Mouse (Mus musculus): Measurements from ENCODE around the gene Ppp1r2.
A peak's percentile ranks its signal among the peaks of the same experiment; 100 is the strongest.
"Not testable (repeated sequence)": the region's sequence is repeated elsewhere in the genome, so short reads cannot be mapped to it uniquely, and the experiment has no call there.

Gene Ppp1r2

DNA sequence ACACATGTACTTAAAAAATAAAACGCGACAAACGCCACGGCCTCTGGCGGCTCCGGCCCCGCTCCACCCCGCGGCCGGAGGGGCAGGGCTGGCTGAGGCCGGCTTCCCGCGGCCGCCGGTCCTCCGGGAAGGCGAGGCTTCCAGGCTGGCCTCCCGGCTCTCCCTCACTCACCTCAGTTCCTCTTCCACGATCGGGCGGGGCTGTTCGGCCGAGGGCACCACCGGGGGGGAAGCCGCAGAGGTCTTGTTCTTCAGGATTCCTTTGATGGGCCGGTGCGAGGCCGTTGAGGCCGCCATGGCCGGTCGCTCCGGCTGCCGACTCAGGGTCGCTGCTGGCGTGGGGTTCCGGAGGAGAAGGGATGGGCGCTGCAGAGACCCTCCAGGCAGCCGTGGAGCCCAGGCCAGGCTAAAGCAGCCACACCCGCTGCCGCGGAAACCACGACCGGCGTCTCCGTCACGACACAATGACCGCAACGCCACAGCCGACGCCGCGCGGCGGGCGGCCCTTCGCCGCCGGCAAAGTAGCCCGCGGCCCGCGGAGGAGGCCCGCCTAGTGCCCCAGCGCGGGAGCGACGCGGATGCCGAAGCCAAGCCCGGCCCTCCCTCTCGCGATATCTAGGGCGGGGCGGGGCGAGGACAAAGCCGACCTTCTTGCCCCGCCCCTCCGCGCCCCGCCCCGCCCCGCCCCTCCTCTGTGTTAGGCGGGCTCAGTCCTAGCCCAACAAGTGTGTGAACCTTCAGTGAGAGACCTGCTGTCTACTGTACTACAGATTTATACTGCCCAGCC, at the start of gene Ppp1r2:
Gene Ppp1r2, minus strand, starts transcription at position 604 of the 787 bp plus-strand sequence.
- DNase-seq (ENCODE audit: low spot score in 2 of 2), result peak; percentile 91

DNA sequence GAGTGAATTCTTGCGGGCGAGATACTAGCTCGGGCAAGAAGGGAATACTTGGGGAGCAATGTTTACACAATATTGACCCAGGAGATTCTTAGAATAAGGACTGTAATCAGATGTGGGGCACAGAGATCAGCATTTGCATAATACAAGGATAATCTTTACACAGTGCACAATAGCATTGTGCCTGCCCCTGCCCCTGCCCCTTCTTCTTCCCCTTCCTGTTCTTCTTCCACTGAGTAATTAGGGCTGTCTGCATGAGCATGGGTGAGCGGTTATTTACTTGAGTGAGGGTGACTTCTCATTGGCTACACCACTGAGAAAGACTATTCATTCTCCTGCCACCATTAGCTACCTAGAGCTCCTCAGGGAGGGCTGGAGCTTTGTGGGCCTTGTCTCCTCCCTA, 46.4 kb upstream of the Ppp1r2 start:
- DNase-seq (ENCODE audit: low spot score in 2 of 2), result no peak

DNA sequence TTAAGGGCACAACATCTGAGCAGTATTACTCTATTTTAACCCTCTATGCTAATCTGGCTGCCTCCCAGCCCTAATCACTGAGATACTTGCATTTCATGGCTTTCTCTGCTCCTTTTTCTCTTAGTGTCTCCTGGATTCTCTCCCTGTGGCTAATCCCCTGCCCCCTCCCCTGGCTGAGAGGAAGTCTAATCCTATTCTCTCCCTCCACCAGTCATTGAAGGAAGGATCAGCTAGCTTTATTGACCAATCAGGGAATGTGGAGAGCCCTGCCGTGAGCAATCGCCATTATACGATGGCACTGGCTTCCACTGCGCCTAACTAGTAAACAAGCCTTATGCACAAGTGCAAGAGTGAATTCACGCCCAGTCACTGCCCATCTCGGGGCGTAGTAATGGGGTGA, 45.9 kb upstream of the Ppp1r2 start:
- no peak for DNase-seq (ENCODE audit: low spot score in 2 of 2)

DNA sequence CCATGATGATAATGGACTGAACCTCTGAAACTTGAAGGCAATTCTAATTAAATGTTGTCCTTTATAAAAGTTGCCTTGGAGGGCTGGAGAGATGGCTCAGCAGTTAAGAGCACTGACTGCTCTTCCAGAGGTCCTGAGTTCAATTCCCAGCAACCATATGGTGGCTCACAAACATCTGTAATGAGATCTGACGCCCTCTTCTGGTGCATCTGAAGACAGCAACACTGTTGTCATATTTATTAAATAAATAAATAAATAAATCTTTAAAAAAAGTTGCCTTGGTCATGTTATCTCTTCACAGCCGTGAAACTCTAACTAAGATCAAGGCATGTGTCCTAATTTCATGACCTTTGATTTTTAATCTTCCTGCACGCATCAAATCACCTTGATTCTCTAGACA, 44.6 kb upstream of the Ppp1r2 start:
- DNase-seq (ENCODE audit: low spot score in 2 of 2), result not testable (repeated sequence)

GRCm38 (mm10) chr16:31319316-31319715, 44.2 kb upstream of the Ppp1r2 start:
- peak in 1 of 2 experiments; percentile 33 for DNase-seq (ENCODE audit: low spot score in 2 of 2)

DNA sequence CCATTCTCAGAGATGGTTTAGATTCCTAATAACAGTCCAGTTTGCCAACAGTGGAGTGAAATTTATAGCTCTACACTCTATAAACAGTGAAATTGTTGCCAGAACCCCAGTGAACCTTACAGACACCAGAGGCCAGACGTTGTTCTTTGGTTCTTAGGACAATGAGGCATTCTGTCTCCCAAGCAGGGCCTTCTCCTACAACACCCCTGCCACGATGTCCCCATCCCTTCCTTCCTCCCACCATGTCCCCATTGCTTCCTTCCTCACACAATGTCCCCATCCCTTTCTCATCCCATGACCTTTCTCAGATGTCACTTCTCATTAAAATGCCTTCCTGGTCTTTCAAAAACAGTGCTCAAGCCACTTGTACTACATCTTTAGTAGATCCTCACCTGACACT, 43.3 kb upstream of the Ppp1r2 start:
- DNase-seq (ENCODE audit: low spot score in 2 of 2), result no peak

- peak; percentile 85 to 89 for DNase-seq (ENCODE audit: low spot score in 2 of 2)
Observed at GRCm38 (mm10) chr16:31316246-31317143, 41.4 kb upstream of the Ppp1r2 start.

DNA sequence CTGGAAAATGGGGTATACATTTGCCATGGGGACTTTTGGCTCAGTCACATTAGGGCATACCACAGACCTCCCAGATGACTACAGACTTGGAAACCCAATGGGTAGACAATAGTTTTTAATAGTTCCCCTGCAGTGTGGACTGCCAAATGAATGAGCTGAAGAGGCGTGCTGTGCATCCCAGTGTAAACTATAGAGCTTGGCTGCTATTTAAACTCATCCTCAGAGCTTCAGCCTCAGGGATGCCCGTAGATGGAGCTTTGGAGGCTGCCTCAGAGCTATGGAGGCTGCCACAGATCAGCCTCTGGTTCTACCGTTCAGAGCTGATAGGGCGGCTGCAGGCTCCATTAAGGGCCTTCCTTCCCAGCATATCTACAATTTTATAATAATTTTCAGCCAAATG, 40.2 kb upstream of the Ppp1r2 start:
- DNase-seq (ENCODE audit: low spot score in 2 of 2), result no peak

- DNase-seq (ENCODE audit: low spot score in 2 of 2), result no peak
Observed at GRCm38 (mm10) chr16:31314497-31315233, 39.6 kb upstream of the Ppp1r2 start, which contains the start of gene Apod. Gene Apod, minus strand, starts transcription at chr16:31314808.

DNA sequence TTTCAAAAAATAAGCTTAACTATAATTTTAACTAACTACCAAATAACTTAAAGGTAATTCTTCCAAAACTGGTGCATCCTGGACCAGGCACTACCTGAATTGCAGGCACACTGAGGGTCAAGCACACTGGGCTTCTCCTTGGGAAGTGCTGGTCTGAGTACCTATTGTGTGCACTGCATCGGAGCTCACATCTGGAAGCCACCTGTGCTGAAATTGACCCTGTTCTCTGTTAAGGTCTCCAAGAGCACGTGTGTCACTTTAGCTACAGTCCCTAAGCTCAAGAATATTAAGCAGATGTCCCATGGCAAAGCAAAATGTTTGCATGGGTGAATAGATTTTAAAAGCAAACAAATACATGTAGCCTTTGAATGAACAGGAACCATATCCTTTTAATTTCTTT, 38.5 kb upstream of the Ppp1r2 start:
- DNase-seq (ENCODE audit: low spot score in 2 of 2), result no peak

DNA sequence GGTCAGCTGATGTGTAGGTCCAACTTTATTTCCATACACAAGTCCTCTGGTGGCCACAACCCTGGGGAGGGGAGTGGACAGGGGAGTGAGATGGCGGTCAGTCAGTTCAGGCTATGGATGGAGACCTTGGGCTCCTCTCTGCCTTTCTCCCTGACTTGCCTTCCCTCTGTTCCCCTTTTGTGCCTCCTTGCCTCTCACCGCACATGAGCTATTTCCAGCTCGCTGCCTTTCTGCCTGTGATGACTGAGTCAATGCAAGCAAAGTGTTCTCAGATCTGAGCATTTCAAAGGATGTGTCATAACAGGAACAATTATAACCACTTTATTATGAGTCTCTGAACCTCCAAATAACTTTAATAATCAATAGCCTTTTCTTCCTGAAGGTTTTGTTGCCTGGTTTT, 37.2 kb upstream of the Ppp1r2 start:
- no peak for DNase-seq (ENCODE audit: low spot score in 2 of 2)

DNA sequence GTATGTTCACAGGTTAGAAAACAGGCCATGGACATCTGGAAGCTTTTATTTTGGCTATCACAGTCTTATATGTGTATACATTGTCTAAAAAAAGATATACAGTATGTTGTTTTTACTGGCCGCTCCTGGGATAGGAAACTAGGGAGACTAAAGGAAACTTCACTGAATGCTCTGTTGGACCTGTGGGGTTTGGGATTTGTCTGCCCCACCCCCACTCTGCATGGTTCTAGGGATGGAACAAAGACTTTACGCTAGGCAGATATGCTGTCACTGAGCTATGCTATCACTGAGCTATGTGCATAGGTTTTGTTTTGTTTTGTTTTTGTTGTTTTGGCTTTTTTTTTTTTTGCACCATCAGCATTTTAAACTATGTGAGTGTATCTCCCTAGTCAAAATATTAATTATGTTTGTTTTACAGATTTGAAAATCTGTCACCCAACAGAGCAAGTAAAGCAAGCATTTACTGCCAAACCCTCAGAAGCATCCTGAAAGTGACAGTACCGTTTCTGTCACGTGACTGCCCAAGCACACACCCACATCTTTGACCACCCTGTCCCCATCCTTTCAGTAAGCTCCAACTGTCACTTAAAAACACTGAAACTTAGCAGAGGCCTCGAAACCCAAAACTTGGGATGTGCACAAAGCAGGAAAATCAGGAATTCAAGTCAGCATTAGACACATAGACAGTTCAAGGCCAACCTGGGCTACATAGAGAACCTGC, 30.3 kb upstream of the Ppp1r2 start:
- no peak for DNase-seq (ENCODE audit: low spot score in 2 of 2)

DNA sequence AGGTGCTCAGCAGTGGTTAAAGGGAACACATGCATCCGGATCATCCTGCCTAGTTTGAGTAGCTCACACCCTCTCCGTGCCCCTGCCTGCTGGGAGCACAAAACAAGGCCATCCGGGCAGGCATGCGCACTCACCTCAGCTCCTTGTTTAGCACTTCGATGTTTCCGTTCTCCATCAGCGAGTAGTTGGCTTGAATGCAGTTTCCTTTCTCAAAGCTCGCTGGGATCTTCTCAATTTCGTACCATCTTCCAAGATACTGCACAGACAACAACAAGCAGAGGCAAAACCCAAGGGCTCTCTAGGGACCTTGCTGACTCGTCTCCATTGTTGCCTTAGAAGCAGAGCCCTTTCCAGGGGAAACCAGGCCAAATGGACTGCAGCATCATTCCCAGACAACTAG, 28.2 kb upstream of the Ppp1r2 start:
- peak; percentile 61 to 77 for DNase-seq (ENCODE audit: low spot score in 2 of 2)

- no peak for DNase-seq (ENCODE audit: low spot score in 2 of 2)
Observed at GRCm38 (mm10) chr16:31300883-31301532, 25.9 kb upstream of the Ppp1r2 start.

GRCm38 (mm10) chr16:31300467-31300866, 25.4 kb upstream of the Ppp1r2 start:
- no peak for DNase-seq (ENCODE audit: low spot score in 2 of 2)

DNA sequence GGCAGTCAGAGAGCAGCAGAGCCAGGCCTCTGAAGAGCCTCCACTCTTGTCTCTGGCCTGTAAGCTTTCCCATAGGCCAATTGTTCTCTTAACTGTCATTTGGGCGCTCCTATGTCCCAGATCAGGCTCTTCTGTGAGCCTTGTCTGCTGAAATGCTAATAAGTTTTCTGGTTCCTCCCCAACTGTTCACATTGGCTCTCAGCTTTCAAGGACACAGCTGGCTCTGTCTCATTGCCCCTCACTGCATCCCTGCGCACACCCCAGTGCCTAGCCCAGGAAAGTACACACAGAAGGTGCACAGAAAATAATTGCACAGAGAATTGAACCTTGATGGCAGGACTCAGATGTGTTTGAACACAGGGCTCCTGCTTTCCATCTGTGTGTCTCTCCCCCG, 24.9 kb upstream of the Ppp1r2 start:
- no peak for DNase-seq (ENCODE audit: low spot score in 2 of 2)

DNA sequence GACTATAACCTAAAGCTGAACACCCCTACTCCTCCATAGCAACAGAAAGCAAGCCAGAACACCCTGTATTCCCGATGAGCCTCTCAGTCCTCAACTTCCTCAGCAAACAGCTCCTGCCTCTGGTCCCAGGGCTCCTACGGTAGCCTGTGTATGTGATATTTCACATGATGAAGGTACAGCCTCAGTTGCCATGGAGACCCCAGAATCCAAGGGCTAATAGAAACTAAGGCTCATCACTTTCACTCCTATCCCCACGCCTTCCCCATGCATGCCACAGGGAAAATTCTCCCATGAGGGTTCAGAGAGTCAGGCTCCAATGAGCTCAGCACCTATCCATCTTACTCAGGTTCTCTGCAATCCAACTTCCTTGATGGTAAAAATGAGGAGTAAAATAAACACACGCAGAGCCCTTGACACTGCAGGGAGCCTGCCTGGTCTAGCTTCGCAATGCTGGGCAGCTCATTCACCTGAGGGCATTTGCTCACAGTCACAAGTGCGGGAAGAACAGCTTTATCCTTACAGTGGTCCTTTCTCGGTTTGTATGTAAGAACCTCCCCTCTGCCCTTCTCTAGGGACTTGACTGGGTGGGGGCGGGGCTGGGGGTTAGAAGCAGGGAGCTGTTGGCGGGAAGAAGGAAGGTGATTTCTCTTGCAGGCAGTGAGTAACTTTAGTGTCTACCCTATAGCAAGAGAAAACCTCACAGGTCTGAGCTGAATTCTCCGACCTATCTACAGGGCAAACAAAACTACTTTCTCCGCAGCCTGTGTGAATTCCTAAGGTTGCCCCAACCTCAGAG, 24.3 kb upstream of the Ppp1r2 start:
- no peak for DNase-seq (ENCODE audit: low spot score in 2 of 2)

- no peak for DNase-seq (ENCODE audit: low spot score in 2 of 2)
Observed at GRCm38 (mm10) chr16:31297113-31297512, 22.0 kb upstream of the Ppp1r2 start.

- no peak for DNase-seq (ENCODE audit: low spot score in 2 of 2)
Observed at GRCm38 (mm10) chr16:31293761-31294160, 18.7 kb upstream of the Ppp1r2 start.

DNA sequence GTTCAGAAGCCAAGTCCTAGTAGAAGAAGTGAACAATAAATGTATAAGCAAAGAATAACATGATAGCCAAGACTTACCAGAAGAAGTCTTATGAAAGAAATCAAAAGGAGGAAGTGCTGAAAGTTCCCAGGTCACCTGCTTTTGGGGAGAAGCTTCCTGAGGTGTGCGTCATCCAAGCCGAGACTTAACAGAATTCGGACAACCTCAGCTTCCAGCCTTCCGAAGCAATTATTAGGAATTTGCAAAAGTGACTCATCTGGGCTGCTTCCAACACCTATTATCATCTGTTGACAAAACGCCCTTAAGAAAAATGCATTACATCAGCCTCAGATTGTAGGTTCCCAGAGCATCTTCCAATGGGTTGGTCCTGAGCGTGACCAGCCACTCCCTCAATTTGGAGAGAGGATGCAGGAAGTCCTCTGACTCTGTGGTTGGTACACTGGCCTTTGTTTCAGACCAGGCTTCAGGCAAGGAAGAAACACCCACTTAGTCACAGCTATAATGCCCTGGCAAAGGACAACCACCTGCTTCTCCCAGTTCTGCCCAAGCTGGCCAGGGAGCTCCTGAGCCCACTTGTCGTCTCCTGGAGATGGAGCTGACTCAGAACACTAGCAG, 15.8 kb upstream of the Ppp1r2 start:
- peak; percentile 85 to 88 for DNase-seq (ENCODE audit: low spot score in 2 of 2)

Data from heart, adult 9 months (tissue).